Mouse (Mus musculus) liver, adult 2 months (tissue): Measurements from ENCODE around the gene Anks1b. TPM values are rescaled to one million over a fixed set of nuclear protein-coding genes. Genes with fewer than 3 reads are reported as not detected.

Experiments
- DNase-seq: peaks from one replicate; pipeline ENCODE4 v3.0.0-alpha.2; 2011; ENCODE audit warnings: low read depth, low spot score; ENCODE audit errors: extremely low read depth
- H3K27ac ChIP-seq: fragments of 200-500 bp; replicated peaks from 2 replicates; pipeline ENCODE4 v1.5.1; 2012; ENCODE audit warnings: low read depth, mild to moderate bottlenecking, control low read depth, inconsistent platforms, low read length; ENCODE audit not compliant: insufficient read depth
- H3K27me3 ChIP-seq: fragments of 200-500 bp; 2 replicates; pipeline ENCODE4 v1.6.1; 2012; ENCODE audit warnings: mild to moderate bottlenecking, moderate library complexity, low read length, inconsistent platforms; ENCODE audit not compliant: control insufficient read depth, insufficient read depth
- H3K36me3 ChIP-seq: fragments of 200-500 bp; 2 replicates; pipeline ENCODE4 v1.6.1; 2012; ENCODE audit warnings: low read length, inconsistent platforms; ENCODE audit not compliant: control insufficient read depth, insufficient read depth
- H3K4me1 ChIP-seq: fragments of 200-500 bp; 2 replicates; pipeline ENCODE4 v1.6.1; 2011; ENCODE audit warnings: low read length; ENCODE audit not compliant: control insufficient read depth, insufficient read depth
- H3K4me3 ChIP-seq: fragments of 200-500 bp; 2 replicates; pipeline ENCODE4 v1.5.1; 2011; ENCODE audit warnings: low read depth, mild to moderate bottlenecking, control low read depth, low read length, moderate library complexity; ENCODE audit not compliant: insufficient read depth
- H3K79me2 ChIP-seq: fragments of 200-500 bp; 2 replicates; pipeline ENCODE4 v1.6.1; 2012; ENCODE audit warnings: inconsistent platforms, mild to moderate bottlenecking, low read length, moderate library complexity; ENCODE audit not compliant: control insufficient read depth, insufficient read depth
- H3K9ac ChIP-seq: fragments of 200-500 bp; 2 replicates; pipeline ENCODE4 v1.6.1; 2012; ENCODE audit warnings: low read depth, mild to moderate bottlenecking, control low read depth, inconsistent platforms, low read length
- CTCF ChIP-seq: fragments of 200-500 bp; IDR thresholded peaks from 2 replicates; pipeline ENCODE4 v1.5.1; 2011; ENCODE audit warnings: low read depth, low read length, control low read depth
- POLR2A ChIP-seq: fragments of 200-500 bp; IDR thresholded peaks from 2 replicates; pipeline ENCODE4 v1.6.1; 2011; ENCODE audit warnings: low read length, control low read depth; ENCODE audit not compliant: insufficient read depth; ENCODE audit errors: extremely low read depth
- WGBS: fragments of 180-500 bp; shearing (Covaris S2); methylation state at CpG from one replicate; pipeline ENCODE4 v1.1.7; 2018; 5-methylcytosine and 5-hydroxymethylcytosine counted together
- polyA plus RNA-seq: library from polyadenylated mRNA; depleted of rRNA; stranded (reverse); fragments of >200 nt; gene quantifications from 2 replicates; pipeline ENCODE4 v1.2.3, GENCODE M21; 2012
- total RNA-seq: library from RNA; depleted of rRNA; stranded (reverse); fragments of >200 nt; gene quantifications from 2 replicates; pipeline ENCODE4 v1.2.3, GENCODE M21; 2014

Anks1b gene
- total and polyA plus RNA-seq, 2 experiments = under 0.01 TPM; not detected in 1

GRCm38 (mm10) chr10:90210044-90210443, 336.7 kb downstream of the Anks1b start:
- H3K4me1 ChIP-seq = no peaks in the 10 kb centered on the region
- H3K79me2 ChIP-seq = no peaks in the 10 kb centered on the region
- H3K36me3 ChIP-seq = no peaks in the 10 kb centered on the region
- no peaks in the 10 kb centered on the region for H3K27me3 ChIP-seq
- no peak overlapping the region for H3K4me3 ChIP-seq
- H3K9ac ChIP-seq = no peak overlapping the region
- H3K27ac ChIP-seq = no peak overlapping the region
- no peak for DNase-seq
- no peak for TF ChIP-seq CTCF
- no peak for TF ChIP-seq POLR2A
- WGBS = 86% methylated on average over 6 of the region's 6 CpGs

GRCm38 (mm10) chr10:90220470-90220869, 347.2 kb downstream of the Anks1b start:
- H3K79me2 ChIP-seq = no peaks in the 10 kb centered on the region
- TF ChIP-seq CTCF (no peak), POLR2A (no peak)
- no peak overlapping the region for H3K27ac ChIP-seq

GRCm38 (mm10) chr10:90222793-90223495, 349.6 kb downstream of the Anks1b start:
- H3K27me3 ChIP-seq = no peaks in the 10 kb centered on the region
- no peak overlapping the region for H3K27ac ChIP-seq
- no peak for DNase-seq
- TF ChIP-seq POLR2A (no peak), CTCF (no peak)
- H3K36me3 ChIP-seq = no peaks in the 10 kb centered on the region
- H3K9ac ChIP-seq = no peak overlapping the region
- 75% methylated on average over 3 of the region's 3 CpGs for WGBS
- H3K4me3 ChIP-seq = no peak overlapping the region
- H3K79me2 ChIP-seq = no peaks in the 10 kb centered on the region
- H3K4me1 ChIP-seq = no peaks in the 10 kb centered on the region

More at GRCm38 (mm10) chr10:90220470-90220869, 347.2 kb downstream of the Anks1b start:
- H3K9ac ChIP-seq = no peak overlapping the region
- 62% methylated on average over 3 of the region's 3 CpGs for WGBS
- H3K4me3 ChIP-seq = no peak overlapping the region
- no peaks in the 10 kb centered on the region for H3K4me1 ChIP-seq
- H3K27me3 ChIP-seq = no peaks in the 10 kb centered on the region
- H3K36me3 ChIP-seq = no peaks in the 10 kb centered on the region
- DNase-seq = no peak

- no peaks in the 10 kb centered on the region for H3K27me3 ChIP-seq
- H3K27ac ChIP-seq = no peak overlapping the region
- no peaks in the 10 kb centered on the region for H3K4me1 ChIP-seq
- no peak for TF ChIP-seq POLR2A
- TF ChIP-seq CTCF = no peak
- H3K36me3 ChIP-seq = no peaks in the 10 kb centered on the region
- H3K4me3 ChIP-seq = no peak overlapping the region
- H3K79me2 ChIP-seq = no peaks in the 10 kb centered on the region
- DNase-seq = no peak
- no peak overlapping the region for H3K9ac ChIP-seq
- WGBS = 76% methylated on average over 3 of the region's 3 CpGs
Measured at GRCm38 (mm10) chr10:90235273-90235672, 362.0 kb downstream of the Anks1b start.

- no peak for TF ChIP-seq CTCF
- no peak for TF ChIP-seq POLR2A
- 30% methylated on average over 3 of the region's 3 CpGs for WGBS
Measured at GRCm38 (mm10) chr10:90237290-90237689, 364.0 kb downstream of the Anks1b start.

More at GRCm38 (mm10) chr10:90237290-90237689, 364.0 kb downstream of the Anks1b start:
- Histone ChIP-seq H3K27me3 (no peaks in the 10 kb centered on the region), H3K4me3 (no peak overlapping the region), H3K79me2 (no peaks in the 10 kb centered on the region), H3K27ac (no peak overlapping the region), H3K9ac (no peak overlapping the region), H3K36me3 (no peaks in the 10 kb centered on the region), H3K4me1 (no peaks in the 10 kb centered on the region)
- DNase-seq = no peak
